Mouse (Mus musculus) 3134 (cell line): ENCODE results near the gene Chka.
A peak's percentile ranks its signal among the peaks of the same experiment; 100 is the strongest.

Source experiments
- DNase-seq: peaks from one replicate; pipeline ENCODE4 v3.0.0-alpha.2; 2011; ENCODE audit warnings: low spot score; ENCODE audit not compliant: insufficient read length; ENCODE audit errors: extremely low read depth

Gene Chka

DNA sequence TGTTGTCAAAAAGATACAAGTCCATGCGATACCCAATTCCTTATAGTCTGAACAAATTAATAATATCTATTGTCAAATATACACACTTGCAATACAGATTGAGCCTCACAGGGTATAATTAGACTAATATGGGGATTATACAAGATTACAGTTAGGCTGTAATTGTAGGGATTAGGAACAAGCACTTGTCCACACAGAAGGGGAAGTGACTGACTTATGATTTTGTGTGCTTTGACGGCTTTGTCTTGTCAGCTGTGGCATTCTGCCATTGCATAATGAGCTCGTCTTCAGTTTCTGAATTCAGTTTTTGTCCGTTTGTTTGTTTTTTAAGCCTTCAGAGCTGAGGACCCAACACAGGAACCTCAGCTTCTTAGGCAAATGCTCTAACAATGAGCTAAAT lies 30.6 kb downstream of the Chka start:
- no peak for DNase-seq

DNA sequence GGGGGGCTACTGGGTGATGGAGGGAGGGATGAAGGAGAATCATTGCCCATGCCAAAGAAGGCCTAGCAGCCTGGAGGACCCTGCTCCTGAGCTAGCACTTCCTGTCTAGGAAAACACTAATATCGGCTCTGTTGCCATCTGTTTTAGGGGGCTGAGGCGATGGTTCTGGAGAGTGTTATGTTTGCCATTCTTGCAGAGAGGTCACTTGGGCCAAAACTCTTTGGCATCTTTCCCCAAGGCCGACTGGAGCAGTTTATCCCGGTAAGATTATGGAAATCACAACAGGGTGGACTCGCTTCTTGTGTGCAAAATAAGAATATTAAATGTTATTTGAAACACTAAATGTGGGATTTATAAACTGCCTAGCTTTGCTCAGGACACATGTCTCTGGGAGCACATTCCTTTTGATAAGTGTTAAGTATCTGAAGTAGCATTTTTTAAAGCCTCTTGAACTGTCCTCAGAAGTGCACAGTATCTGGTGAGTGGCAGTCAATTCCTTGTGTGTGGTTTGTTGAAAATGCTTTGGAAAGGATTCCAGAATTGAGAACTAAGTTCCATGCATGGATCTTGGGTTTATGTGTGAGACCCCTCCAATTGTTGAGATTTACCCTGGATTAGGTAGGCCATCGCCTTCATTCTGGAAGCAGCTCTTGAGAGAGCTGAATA lies 32.9 kb downstream of the Chka start:
- no peak for DNase-seq

DNA sequence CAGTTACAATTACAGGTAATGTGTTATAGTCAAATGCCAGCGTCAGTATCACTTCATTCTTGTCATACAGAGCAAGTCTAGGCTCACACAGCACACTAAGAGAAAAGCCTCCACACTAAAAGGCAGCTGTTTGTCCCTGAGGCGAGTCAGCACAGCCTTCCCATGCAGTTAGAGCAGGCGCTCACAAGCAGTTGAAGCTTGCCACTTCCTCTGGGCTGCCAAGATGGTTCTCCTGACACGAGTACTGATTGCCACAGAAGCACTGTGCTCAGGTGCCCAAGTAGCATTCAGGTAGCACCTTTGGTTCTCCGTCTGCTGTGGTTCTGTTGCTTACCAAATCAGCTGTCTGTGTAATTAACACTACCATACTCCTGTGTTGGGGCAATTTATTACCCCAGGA lies 37.5 kb downstream of the Chka start:
- DNase-seq = no peak

DNA sequence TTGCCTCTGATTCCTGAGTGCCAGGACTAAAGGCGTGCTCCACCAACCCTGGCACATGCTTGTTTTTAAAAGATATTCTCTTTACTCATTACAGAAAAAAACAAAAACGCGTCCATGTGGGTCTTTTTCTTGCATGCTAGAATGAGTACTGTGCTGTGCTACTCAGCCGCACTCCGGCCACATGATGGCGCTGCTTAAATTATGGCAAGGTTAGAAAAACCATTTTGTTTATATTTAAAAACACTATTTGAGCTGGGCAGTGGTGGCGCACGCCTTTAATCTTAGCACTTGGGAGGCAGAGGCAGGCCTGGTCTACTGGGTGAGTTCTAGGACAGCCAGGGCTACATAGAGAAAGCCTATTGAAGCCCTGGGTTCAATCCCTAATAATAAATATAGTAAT lies 38.6 kb downstream of the Chka start:
- DNase-seq = no peak

DNA sequence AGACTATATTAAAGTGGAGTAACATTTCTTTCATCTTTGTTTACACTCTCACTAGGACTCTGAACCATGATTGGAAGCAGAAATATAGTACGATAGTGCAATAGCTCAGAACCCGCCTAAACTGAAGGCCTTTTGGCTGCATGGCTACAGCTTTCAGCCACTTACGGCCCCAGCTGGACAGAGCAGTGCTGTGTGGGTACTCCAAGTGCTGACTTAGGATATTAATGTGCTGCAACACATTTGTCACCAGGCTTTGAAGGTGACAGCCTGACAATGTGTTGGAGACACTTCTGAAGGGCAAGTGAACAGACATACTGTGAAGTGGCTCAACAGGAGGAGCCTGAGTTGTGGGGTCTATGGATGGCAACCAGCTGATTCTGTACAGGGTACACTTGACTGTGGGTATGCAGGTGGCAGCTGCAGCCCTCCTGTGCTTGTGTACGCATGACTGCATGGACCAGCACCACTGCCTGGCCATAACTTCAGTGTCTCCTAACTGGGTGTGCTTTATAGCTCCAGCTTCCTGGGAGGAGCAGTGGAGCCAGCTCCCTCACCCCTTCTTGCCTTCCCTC lies 42.1 kb downstream of the Chka start:
- no peak for DNase-seq

DNA sequence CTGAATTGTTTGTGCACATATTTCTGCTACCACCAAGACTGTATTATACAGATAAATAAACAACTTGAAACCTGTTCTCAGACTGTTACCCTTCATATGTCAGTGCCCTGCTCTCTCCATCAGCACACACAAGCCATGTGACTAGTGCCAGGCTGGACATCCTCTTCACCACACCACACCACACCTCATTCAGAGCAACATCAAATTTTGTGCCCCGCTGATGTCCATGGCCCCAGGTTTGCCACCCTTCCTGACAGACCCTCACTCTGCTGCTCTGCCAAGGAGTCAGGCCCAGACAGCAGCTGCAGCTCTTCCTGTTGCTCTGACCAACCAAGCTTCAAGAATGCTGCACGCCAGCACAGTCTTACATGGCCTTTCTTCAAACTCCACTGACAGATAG lies 42.7 kb downstream of the Chka start:
- DNase-seq = no peak

DNA sequence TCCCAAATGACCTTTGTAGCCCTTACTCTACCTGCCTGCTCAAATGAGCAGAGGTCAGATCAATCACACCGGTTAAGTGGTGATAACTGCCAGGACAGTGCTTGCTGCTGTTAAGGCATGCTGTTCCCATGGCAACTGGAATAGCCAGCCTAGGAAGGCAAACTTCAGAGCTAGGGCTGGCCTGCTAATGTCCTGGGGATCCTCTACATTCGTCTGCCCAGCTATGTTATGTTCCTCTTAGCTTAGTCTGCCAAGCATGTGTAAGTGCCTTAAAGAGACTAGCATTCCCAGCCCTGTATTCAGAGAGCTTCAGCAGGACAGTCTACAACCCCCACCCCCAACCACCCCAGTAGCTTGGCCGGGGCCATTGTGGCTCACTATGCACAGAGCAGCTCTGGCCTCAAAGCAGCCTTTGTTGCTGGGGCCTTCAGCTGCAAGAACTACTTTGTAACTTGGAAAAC lies 43.6 kb downstream of the Chka start:
- DNase-seq = no peak

DNA sequence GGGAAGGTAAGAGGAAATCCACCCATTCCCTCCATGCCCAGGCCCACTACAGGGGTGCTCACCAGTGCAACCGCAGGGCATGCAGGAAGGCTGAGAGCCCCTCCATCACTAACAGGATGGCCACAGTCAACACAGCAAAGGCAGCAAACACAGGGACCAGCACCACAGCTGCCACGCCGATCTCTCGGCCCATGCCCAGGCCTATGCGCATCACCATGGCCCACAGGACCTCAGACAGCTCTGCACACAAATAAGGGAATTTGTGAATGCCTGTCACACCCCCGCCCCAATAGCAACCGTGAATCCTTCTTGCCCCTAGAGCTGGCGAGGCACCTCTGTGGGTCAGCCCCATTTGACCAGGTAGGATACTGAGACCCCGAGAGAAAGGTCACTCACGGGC lies 44.6 kb downstream of the Chka start:
- DNase-seq = no peak

DNA sequence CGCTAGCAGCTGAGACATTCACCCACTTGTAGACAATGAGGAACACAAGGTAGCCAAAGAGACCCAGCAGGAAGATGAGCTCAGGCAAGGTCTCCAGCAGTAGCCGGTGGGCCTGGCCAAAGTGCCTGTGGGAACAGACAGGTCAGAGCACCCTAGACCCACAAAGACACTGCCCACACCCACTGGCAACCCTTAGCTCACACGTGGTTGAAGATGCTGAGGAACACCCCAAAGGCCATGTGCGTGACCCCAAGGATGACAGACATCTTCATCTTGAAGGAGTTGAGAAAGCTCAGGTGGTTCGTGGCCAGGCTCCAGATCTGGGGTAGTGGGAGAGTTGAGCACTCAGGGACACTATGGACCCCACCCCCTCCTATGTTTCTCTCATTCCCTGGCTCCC lies 46.0 kb downstream of the Chka start:
- no peak for DNase-seq

DNA sequence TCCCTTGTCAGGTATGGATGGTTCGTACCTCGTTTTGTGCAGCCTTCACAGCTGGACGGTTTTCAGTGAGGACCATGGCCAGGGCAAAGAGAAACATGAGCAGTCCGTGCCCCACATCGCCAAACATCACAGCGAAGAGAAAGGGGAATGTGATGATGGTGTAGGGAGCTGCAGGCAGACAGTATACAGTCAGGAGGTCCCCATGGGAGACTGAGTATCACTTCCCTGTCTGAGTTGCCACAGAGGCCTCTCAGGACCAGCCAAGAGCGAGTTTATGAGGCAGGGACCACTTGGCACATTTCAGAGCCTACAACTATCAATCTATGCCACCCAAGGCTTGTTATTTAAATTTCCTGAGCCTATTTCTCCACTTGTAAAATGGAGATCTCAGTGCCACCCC lies 47.4 kb downstream of the Chka start:
- no peak for DNase-seq

DNA sequence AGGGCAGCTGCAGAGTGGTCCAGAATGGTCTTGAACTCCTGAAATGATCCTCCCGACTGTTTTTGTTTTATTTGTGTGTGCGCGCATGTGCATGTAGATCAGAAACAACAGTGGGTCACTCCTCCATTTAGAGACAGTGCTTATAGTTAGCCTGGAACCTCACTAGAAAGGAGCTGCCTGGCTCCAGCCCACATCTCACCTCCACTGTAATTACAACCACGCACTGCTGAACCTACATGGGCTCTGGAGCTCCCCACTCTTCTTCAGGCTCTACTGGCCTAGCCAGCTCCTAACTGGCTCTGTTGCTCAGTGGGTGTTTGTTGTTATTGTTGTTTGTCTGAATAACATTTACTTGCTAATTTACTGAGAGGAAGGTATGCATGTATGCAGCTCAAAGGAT lies 48.0 kb downstream of the Chka start:
- DNase-seq = no peak

DNA sequence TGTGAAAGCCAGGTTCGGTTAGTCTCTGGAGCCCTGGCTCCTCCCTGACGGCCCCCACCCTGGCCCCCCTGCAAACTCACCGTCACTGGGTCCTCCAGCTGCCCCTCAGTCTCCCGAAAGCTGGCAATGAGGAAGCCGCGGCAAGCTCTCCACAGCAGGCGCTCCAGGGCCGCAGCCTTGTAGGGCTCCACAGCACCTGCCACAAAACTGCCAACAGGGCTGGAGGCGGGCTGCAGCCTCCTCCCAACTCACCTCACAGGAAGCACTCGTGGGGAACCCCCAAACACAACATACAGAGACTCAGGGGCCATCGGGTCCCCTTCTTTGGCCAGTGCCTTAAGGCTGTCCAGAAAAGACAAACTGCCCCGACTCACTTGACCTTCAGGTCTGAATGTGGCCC lies 51.4 kb downstream of the Chka start:
- no peak for DNase-seq

DNA sequence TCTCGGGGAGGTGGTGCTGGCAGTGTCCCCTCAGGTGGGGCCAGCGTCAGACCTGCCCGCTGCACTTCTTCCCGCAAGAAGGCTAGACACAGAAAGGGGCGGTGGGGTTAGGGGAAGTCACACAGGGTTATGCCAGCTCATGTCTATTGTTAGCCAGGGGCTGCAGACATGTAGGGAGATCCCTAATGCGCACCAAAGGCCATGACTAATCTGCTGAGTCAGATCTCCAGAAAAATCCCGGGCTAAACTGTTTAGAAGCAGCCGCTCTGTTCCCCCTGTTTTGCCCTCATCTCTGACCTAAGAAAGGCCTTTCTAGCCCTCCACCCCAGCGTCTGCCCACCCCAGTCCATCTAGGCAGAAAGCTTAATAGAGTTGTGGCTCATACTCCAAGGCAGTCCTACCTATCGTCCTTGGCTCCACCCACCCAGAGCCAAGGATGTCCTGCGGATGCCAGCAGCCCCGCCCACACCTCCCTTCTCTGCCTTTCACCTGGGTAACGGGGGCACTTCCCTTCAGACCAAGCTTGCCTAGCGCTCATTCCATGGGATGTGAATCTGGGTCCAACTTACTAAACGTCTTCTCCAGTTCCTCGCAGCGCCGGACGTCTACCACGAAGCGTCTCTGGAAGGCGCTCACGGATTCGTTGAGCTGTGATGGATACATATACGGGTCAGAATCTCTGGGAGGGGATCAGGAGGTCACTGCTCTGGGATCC lies 52.2 kb downstream of the Chka start:
- no peak for DNase-seq

DNA sequence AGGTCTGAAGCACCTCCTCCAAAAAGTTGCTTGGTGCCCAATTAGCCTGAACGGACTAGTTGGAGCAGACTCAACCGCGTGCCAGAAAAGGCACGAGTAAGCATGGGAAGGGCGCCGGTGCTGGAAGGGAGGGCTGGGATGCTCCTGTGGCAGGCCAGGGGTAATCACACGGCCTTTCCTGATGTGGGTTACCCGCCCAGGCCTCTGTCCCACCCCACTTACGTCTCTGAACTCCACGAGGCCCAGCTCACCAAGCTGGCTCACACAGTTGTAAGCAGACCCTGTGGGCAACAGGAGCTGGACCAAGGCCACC lies 52.7 kb downstream of the Chka start:
- no peak for DNase-seq

DNA sequence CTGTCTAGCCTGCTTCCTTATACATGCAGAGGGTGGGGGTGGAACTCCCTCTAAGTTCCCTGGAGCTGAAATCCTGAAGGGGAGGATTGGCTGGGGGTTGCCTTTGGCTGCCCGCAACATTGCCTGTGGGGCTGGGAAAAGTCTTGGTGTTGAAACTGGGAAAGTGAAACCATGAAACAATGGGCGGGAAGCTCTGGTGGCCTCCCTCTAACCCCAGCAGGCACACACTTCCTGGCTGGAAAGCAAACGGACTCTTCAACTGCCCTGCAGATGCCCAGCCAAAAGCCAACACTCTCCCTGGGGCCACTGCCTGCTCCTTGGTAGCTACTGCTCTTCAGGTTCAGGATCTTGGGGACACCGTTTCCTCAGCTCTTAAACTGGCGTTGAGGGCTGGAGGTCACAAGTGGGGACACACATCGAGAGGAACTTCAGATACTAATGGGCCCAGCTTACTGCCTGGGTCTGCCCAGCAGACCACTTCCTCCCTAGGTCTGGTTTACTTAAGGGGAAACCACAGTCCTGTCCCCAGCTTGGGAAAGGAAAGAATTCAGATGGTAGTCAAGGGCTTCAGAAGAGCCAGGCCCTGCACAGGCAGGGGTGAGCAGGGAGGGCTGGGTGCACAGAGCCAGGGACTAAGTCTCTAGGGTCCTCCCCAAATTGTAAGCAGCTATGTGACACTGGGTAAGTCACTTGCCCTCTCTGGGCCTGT lies 53.8 kb downstream of the Chka start:
- DNase-seq = peak; percentile 63

DNA sequence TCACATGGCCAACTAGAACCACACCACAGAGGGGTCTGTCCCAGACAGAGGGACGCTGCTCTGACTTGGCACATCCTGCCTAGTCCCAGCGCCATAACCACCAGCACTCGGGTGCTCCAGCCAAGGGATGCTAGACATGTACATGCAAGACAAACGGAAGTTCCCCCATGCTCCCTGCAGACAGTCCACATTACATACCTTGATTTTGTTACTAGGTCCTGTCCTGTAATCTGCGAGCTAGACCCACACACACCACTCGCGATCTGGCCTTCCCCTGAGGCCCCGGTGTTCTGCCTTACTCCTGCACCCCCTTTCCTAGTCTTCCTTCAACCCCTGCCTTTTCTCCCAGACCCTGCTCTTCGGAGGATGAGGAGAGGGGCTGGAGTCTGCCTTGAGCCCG lies 54.8 kb downstream of the Chka start:
- DNase-seq = peak; percentile 42

DNA sequence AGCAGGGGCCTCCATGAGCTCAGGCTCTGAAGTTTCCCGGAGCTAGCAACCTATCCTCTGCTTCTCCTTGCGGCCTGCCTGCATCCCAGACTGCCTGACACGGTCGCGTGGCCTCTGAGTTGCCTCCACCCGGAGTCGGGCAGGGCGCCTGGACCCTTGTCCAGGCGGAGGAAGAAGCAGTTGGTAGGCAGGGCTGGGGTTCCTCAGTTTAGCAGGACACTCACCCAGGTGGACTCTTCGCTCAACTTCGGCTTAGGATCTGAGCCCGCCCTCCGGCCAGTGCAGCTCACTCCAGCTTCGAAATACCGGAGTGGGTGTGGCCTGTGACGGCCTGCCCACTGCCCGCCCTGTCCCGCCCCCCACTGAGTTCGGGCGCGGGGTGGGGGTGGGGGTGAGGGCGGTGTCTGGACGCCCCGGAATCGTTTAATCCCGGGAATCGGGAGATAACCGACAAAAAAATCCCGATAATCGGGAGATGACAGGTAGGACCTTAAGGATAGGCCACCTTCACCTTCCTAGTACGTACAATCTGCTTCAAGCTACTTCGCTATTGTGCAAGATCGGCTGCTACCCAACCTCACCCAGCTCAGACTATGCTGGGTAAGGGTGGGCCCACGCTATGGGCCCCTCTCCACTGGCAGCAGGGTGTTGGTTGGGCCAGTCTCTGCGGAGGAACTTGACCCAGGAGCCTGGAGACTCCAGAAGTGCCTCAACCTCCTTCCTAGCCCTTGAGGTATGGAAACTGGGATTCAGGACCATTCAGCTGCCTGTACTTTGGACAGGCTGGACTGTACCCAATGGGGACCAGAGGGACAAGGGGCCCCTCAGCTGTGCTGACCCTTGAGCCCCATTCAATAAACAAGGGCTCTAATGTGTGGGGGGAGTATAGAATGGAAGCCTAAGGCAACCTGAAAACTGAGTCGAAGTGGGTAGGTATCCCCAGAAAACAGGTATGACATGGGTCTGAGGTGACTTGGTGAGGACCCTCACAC lies 55.5 kb downstream of the Chka start, which contains the start of gene Tcirg1:
Gene Tcirg1, minus strand, starts transcription at position 339 of the 992 bp plus-strand sequence.
- DNase-seq = peak; percentile 86

DNA sequence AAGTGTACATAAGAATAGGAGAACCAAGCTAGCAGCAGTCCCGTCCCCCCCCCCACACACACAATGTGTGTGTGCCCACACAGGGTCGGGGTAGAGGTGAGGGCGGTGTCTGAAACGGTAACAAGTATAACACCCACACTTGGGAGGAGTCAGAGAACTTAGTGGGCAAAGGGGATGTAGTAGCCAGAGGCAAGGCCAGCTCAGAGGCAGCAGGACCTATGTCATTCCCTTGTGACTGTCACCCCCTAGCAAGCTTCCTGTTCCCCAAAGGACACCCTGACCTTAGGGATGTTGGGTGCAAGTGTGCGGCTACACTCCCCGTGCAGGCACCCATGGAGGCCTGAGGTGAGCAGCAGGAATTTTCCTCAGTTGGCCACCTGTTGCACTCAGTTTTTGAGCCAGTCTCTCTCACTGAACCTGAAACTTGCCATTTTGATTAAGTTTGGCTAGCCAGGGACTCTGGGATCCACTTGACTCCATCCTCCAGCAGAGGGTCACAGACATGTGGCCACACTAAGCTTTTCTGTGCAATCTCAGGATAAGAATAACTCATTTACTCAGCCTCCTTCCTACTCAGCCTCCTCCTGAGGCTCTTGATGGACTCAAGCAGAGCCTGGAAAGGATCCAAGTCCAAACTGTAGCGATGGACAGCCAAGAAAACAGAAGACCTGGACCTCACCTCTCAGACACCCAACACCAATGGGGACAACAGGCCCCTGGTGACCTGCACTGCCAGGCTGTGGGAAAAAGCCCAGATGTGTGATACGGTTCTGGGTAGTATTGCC lies 56.5 kb downstream of the Chka start:
- no peak for DNase-seq

DNA sequence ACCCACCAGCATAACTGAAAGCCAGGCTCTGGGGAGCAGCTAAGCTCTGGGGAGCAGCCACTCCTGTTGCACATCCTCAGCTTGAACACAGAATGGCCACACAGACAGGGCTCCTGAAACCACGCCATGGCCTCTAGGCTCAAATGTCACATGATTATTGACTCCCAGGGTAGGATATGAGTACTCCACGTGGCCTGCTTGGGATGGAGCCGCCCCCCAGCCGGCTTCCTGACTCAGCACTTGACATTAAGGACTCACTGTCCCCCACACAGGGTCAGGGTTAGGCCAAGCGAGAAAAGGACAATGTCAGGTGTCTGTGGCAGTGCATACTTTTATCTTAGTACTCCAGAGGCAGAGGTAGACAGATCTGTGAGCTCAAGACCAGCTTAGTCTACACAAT lies 58.6 kb downstream of the Chka start:
- no peak for DNase-seq
